ENCODE assay signal across 13 mouse cellular contexts in genomic region chr9:50941804-50942401, GRCm38 (mm10).
"Had no signal": no experiment of that assay in that cellular context is flagged by ENCODE, and none has a peak within 500 bp of the region (broad histone marks: within the 10 kb centered on the region; RNA-seq: fewer than 3 reads in every experiment).

No protein-coding gene starts in this region.

- DNase-seq: kidney, adult 18-20 months; kidney, postnatal 10 days; left cerebral cortex, postnatal 4 days; lung, adult 18-20 months; lung, postnatal 36 days; retina, postnatal 1 day; right cerebral cortex, postnatal 4 days; spleen, adult 18-20 months had no signal

- H3K9ac ChIP-seq: limb, embryonic 13.5 days; liver, embryonic 14.5 days; neural tube, embryonic 13.5 days had no signal

- H3K9me3 ChIP-seq: limb, embryonic 13.5 days; midbrain, embryonic 10.5 days; neural tube, embryonic 13.5 days had no signal

- H3K4me2 ChIP-seq: limb, embryonic 13.5 days; neural tube, embryonic 13.5 days had no signal

- ATAC-seq: midbrain, embryonic 16.5 days had no signal

- H3K27me3 ChIP-seq: limb, embryonic 13.5 days; neural tube, embryonic 13.5 days had no signal

- H3K4me3 ChIP-seq: limb, embryonic 13.5 days; midbrain, embryonic 10.5 days; neural tube, embryonic 13.5 days had no signal

- H3K4me1 ChIP-seq: midbrain, embryonic 10.5 days; neural tube, embryonic 13.5 days had no signal

- H3K27ac ChIP-seq: limb, embryonic 13.5 days; liver, embryonic 14.5 days; midbrain, embryonic 10.5 days; neural tube, embryonic 13.5 days had no signal

- H3K36me3 ChIP-seq: limb, embryonic 13.5 days; neural tube, embryonic 13.5 days had no signal
